Mouse (Mus musculus) embryonic fibroblast, embryonic 13.5 days (primary cell): ENCODE results near the gene Spata45.

ENCODE experiments used
- CTCF ChIP-seq: IDR thresholded peaks from 2 replicates; pipeline ENCODE4 v1.5.1; 2011; ENCODE audit warnings: mild to moderate bottlenecking, control low read depth, low read length, moderate library complexity, borderline replicate concordance; ENCODE audit not compliant: insufficient read depth
- POLR2A ChIP-seq: IDR thresholded peaks from 2 replicates; pipeline ENCODE4 v1.6.1; 2011; ENCODE audit warnings: low read depth, mild to moderate bottlenecking, control low read depth, low read length, moderate library complexity

DNA sequence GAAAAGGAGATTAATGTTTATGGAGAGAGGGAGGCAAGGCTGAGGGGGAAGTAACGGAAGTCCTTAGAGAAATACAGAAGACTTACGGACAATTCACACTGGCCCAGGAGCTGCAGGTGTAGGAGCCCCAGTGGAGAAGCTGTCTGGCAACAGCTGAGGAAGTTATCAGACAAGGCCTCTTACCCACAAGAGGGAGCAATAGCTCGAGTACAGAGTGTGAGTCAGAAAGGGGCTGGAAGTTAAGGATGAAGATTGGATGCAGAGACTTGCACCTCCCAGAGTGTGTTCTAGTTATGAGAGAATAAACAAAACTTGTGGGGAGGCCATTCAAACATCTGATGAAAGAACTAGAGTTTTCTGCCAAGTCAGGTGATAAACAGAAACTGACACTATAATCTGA, 21.0 kb downstream of the Spata45 start:
- TF ChIP-seq POLR2A (no peak), CTCF (no peak)
